Mouse (Mus musculus): ENCODE data around the gene Pafah2. TPM values are rescaled to one million over a fixed set of nuclear protein-coding genes. Genes with fewer than 3 reads are reported as not detected.

Gene Pafah2
- polyA plus RNA-seq, 1 experiment from 2014 or later, result 9.5 TPM

DNA sequence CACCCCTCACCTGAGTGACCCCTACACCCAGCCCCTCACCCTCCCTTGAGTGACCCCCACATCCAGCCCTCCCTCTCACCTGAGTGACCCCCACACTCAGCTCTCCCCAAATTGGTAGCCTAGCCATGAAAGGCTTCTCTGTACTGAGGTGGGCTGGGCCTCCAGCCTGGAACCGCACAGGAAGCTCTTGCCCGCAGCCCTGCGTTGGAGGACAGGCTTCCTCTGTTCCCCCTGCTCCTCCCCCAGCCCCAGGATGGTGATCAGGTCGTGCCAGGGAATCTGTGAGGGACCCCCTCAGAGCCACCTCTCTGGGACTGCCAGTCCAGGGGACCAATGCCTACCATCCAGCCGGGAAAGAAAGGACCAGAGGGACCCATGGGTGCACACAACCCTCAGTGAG lies 30.8 kb upstream of the Pafah2 start:
- Histone ChIP-seq H3K36me3 (ENCODE audit: control insufficient read depth, insufficient read depth, low read length) (no peaks in the 10 kb centered on the region), H3K4me2 (ENCODE audit: low read depth, severe bottlenecking) (no peak overlapping the region), H3K9ac (ENCODE audit: low read length) (no peak overlapping the region), H3K4me1 (ENCODE audit: control insufficient read depth, insufficient read depth, low read length) (peaks cover 3% of the 10 kb centered on the region; the same call in 1 of the 2 replicates), H3K27me3 (ENCODE audit: control insufficient read depth, insufficient read depth, low read length) (peaks cover 19% of the 10 kb centered on the region), H3K4me3 (ENCODE audit: low read depth, low read length) (no peak overlapping the region), H3K9me3 (ENCODE audit: control insufficient read depth, low read length) (no peaks in the 10 kb centered on the region), H3K27ac (replicated peaks; ENCODE audit: low read depth, low read length) (no peak overlapping the region)
- 48% methylated on average over 5 of the region's 5 CpGs for WGBS
- ATAC-seq (ENCODE audit: insufficient number of reproducible peaks, low FRiP score, low TSS enrichment, low read depth) (no peak), DNase-seq (ENCODE audit: low spot score) (no peak)

DNA sequence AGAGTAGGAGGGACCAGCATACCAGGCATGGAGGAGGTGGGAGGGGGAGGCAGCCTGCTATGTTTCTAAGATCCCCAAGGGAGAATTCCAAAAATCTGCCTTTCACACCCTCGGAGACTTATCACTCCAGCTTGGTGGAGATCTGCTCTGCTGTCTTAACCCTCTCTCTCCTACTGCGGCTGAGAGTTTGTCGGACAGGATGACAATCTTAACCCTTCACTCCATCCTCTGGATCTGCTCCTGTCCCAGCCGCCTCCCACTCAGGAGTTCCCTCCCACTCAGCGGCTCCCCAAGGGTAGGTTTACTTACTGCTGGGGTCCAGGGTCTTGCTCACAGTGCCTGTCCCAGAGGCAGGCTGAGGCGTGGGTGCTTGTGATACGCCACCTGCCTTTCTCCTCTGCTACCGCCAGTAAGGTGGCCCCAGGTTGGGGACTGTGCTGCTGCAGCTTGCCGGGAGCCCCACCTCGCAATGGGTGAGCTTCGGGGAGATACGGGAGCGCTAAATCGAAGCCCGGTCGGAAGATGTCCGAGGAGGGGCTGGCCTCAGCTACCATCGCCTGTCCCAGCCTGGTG lies 25.4 kb upstream of the Pafah2 start:
- ATAC-seq (ENCODE audit: insufficient number of reproducible peaks, low FRiP score, low TSS enrichment, low read depth) (no peak), DNase-seq (ENCODE audit: low spot score) (peak; percentile 41)
- H3K4me1 ChIP-seq (ENCODE audit: control insufficient read depth, insufficient read depth, low read length), result peaks cover 15% of the 10 kb centered on the region
- H3K9me3 ChIP-seq (ENCODE audit: control insufficient read depth, low read length), result no peaks in the 10 kb centered on the region
- peak overlapping the region; percentile 45 for H3K4me3 ChIP-seq (ENCODE audit: low read depth, low read length)
- H3K4me2 ChIP-seq (ENCODE audit: low read depth, severe bottlenecking), result peak overlapping the region; percentile 95
- H3K27me3 ChIP-seq (ENCODE audit: control insufficient read depth, insufficient read depth, low read length), result peaks cover 40% of the 10 kb centered on the region
- under 1% methylated on average over 18 of the region's 18 CpGs for WGBS
- H3K9ac ChIP-seq (ENCODE audit: low read length), result peak overlapping the region; percentile 34
- H3K36me3 ChIP-seq (ENCODE audit: control insufficient read depth, insufficient read depth, low read length), result no peaks in the 10 kb centered on the region
- H3K27ac ChIP-seq (replicated peaks; ENCODE audit: low read depth, low read length), result no peak overlapping the region

DNA sequence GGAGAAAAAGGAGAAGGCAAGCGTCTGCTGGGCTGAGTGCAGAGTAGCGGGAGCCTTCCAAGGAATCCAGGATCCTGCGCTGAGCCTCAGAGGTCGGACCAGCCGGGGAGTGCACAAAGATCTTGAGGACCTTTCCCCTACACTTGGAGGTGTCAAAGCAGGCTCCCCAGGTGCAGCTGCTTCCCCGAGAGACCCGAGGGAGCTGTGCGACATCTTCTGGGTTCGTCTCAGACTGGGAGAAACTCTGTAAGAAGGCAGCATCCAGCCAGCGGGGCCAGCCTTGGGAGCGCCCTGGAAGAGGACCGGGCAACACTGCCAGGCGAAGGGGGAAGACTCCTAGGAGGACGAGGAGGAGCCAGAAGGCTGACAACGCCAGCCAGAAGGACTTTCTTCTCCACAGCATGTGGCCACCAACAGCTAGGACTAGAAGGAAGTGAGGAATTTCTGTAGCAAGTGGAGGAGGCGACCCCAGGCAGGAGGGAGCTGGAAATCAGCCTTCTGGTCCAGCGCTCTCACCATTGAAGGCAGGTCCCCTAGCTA lies 24.7 kb upstream of the Pafah2 start:
- H3K4me3 ChIP-seq (ENCODE audit: low read depth, low read length), result peak overlapping the region; percentile 45

DNA sequence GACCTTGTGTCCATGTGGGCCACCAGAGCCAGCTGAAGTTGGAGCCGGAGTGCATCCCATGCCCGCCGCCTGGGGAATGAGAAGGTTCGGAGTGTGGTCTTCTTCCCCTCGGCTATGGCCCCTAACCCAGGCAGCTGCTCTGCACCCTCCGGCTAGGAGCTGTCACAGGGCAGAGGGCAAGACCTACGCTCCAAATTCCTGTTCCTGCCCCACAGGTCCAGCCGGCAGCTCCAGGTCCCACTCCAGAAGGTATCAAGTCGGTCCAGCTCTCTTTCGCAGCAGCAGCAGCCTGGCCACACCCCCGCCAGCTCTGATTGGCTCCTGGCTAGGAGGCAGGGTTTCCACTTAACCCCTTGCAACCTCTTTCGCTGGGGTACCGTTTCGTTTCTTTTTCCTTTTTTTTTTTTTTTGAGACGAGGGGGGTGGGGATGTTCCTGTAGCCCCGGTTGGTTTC lies 23.8 kb upstream of the Pafah2 start:
- H3K4me2 ChIP-seq (ENCODE audit: low read depth, severe bottlenecking), result peak overlapping the region; percentile 95
- H3K4me3 ChIP-seq (ENCODE audit: low read depth, low read length), result peak overlapping the region; percentile 45
- H3K9me3 ChIP-seq (ENCODE audit: control insufficient read depth, low read length), result no peaks in the 10 kb centered on the region
- ATAC-seq (ENCODE audit: insufficient number of reproducible peaks, low FRiP score, low TSS enrichment, low read depth), result peak; percentile 67; the same call in 1 of the 2 replicates
- H3K27ac ChIP-seq (replicated peaks; ENCODE audit: low read depth, low read length), result no peak overlapping the region
- H3K36me3 ChIP-seq (ENCODE audit: control insufficient read depth, insufficient read depth, low read length), result no peaks in the 10 kb centered on the region
- DNase-seq (ENCODE audit: low spot score), result peak; percentile 77
- peak overlapping the region; percentile 53 for H3K9ac ChIP-seq (ENCODE audit: low read length)
- H3K4me1 ChIP-seq (ENCODE audit: control insufficient read depth, insufficient read depth, low read length), result peaks cover 15% of the 10 kb centered on the region
- WGBS, result under 1% methylated on average over 16 of the region's 16 CpGs
- H3K27me3 ChIP-seq (ENCODE audit: control insufficient read depth, insufficient read depth, low read length), result peaks cover 40% of the 10 kb centered on the region

More for the DNA sequence above, 24.7 kb upstream of the Pafah2 start:
- DNase-seq (ENCODE audit: low spot score) (peak; percentile 41), ATAC-seq (ENCODE audit: insufficient number of reproducible peaks, low FRiP score, low TSS enrichment, low read depth) (no peak)
- H3K4me2 ChIP-seq (ENCODE audit: low read depth, severe bottlenecking), result peak overlapping the region; percentile 95
- H3K36me3 ChIP-seq (ENCODE audit: control insufficient read depth, insufficient read depth, low read length), result no peaks in the 10 kb centered on the region
- H3K4me1 ChIP-seq (ENCODE audit: control insufficient read depth, insufficient read depth, low read length), result peaks cover 15% of the 10 kb centered on the region
- H3K27ac ChIP-seq (replicated peaks; ENCODE audit: low read depth, low read length), result no peak overlapping the region
- H3K9ac ChIP-seq (ENCODE audit: low read length), result peak overlapping the region; percentile 34
- no peaks in the 10 kb centered on the region for H3K9me3 ChIP-seq (ENCODE audit: control insufficient read depth, low read length)
- H3K27me3 ChIP-seq (ENCODE audit: control insufficient read depth, insufficient read depth, low read length), result peaks cover 40% of the 10 kb centered on the region
- 2% methylated on average over 17 of the region's 17 CpGs for WGBS

DNA sequence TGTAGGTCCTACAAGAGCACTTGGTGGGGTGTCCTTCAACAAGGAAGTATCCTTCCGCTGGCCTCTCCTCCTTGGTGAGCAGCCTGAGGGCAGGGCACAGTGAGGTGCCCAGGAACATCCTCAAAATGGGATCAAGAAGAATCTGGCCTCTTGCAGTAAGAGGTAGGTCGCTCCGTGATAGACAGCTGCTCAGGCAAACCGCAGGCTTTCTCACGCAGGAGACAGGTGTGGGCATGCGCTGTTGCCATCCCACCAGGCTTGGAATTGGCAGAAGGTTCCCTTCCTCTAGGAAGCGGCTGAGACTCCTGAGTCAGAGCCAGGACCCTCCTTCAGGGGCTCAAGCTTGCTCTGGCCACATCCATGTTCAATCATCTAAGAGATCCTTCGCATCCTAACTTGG lies 22.8 kb upstream of the Pafah2 start:
- Histone ChIP-seq H3K36me3 (ENCODE audit: control insufficient read depth, insufficient read depth, low read length) (no peaks in the 10 kb centered on the region), H3K9me3 (ENCODE audit: control insufficient read depth, low read length) (no peaks in the 10 kb centered on the region), H3K4me2 (ENCODE audit: low read depth, severe bottlenecking) (no peak overlapping the region), H3K4me3 (ENCODE audit: low read depth, low read length) (no peak overlapping the region), H3K9ac (ENCODE audit: low read length) (no peak overlapping the region), H3K27ac (replicated peaks; ENCODE audit: low read depth, low read length) (no peak overlapping the region), H3K4me1 (ENCODE audit: control insufficient read depth, insufficient read depth, low read length) (peaks cover 15% of the 10 kb centered on the region), H3K27me3 (ENCODE audit: control insufficient read depth, insufficient read depth, low read length) (peaks cover 37% of the 10 kb centered on the region)
- WGBS, result 75% methylated on average over 8 of the region's 8 CpGs
- DNase-seq (ENCODE audit: low spot score), result no peak
- no peak for ATAC-seq (ENCODE audit: insufficient number of reproducible peaks, low FRiP score, low TSS enrichment, low read depth)

DNA sequence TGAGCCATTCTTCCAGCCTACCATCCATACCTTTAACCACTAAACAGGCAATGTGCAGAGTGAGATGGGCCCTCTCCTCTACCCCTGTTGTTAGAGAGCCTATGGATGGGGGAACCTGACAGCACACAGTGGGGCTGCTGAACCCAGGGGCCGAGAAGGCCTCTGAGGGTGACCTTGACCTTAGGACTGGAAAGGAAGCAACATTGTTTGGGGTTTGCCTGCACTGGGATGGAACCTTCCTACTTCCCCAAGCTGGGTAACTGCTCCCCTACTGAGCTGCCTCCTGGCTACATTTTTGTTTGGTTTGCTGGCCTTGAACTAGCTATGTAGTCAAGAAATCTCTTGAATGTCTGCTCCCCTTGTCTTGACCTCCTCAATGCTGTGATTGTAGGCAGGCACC lies 21.8 kb upstream of the Pafah2 start:
- no peak for ATAC-seq (ENCODE audit: insufficient number of reproducible peaks, low FRiP score, low TSS enrichment, low read depth)
- H3K27me3 ChIP-seq (ENCODE audit: control insufficient read depth, insufficient read depth, low read length), result peaks cover 30% of the 10 kb centered on the region
- 78% methylated on average over 1 of the region's 1 CpGs for WGBS

DNA sequence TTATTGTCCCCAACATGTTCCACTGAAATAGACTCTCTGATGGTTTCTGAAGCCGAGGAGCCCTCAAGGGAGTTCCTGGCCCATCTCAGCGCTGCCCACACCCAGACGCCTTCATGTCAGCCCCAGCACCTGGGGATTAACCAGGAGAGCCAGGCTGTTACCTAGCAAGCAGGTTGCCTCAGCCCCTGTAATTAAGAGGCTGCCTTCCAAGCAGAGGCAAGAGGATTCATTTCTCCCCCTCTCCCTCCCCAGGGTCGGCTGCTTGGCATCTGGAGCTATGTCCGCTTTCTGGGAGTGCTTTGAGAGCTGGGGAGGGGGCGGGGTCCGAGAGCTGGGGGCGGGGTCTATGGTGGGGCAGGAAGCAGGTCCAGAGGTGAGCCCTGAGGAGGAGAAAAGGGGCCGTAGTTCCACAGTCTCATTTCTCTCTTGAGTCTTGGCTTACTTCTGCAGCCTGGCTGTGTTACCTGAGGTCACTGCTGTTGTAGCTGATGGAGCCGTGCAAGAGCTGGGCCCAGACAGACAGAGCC lies 18.0 kb upstream of the Pafah2 start:
- DNase-seq (ENCODE audit: low spot score) (no peak), ATAC-seq (ENCODE audit: insufficient number of reproducible peaks, low FRiP score, low TSS enrichment, low read depth) (no peak)
- WGBS, result 34% methylated on average over 10 of the region's 10 CpGs
- H3K36me3 ChIP-seq (ENCODE audit: control insufficient read depth, insufficient read depth, low read length), result no peaks in the 10 kb centered on the region
- H3K27ac ChIP-seq (replicated peaks; ENCODE audit: low read depth, low read length), result no peak overlapping the region
- no peak overlapping the region for H3K4me3 ChIP-seq (ENCODE audit: low read depth, low read length)
- no peaks in the 10 kb centered on the region for H3K4me1 ChIP-seq (ENCODE audit: control insufficient read depth, insufficient read depth, low read length)
- no peak overlapping the region for H3K9ac ChIP-seq (ENCODE audit: low read length)
- no peaks in the 10 kb centered on the region for H3K27me3 ChIP-seq (ENCODE audit: control insufficient read depth, insufficient read depth, low read length)
- no peak overlapping the region for H3K4me2 ChIP-seq (ENCODE audit: low read depth, severe bottlenecking)
- H3K9me3 ChIP-seq (ENCODE audit: control insufficient read depth, low read length), result no peaks in the 10 kb centered on the region

More for the DNA sequence above, 21.8 kb upstream of the Pafah2 start:
- Histone ChIP-seq H3K9ac (ENCODE audit: low read length) (no peak overlapping the region), H3K27ac (replicated peaks; ENCODE audit: low read depth, low read length) (no peak overlapping the region), H3K4me1 (ENCODE audit: control insufficient read depth, insufficient read depth, low read length) (peaks cover 15% of the 10 kb centered on the region), H3K9me3 (ENCODE audit: control insufficient read depth, low read length) (no peaks in the 10 kb centered on the region), H3K36me3 (ENCODE audit: control insufficient read depth, insufficient read depth, low read length) (no peaks in the 10 kb centered on the region), H3K4me2 (ENCODE audit: low read depth, severe bottlenecking) (no peak overlapping the region), H3K4me3 (ENCODE audit: low read depth, low read length) (no peak overlapping the region)
- DNase-seq (ENCODE audit: low spot score), result no peak

DNA sequence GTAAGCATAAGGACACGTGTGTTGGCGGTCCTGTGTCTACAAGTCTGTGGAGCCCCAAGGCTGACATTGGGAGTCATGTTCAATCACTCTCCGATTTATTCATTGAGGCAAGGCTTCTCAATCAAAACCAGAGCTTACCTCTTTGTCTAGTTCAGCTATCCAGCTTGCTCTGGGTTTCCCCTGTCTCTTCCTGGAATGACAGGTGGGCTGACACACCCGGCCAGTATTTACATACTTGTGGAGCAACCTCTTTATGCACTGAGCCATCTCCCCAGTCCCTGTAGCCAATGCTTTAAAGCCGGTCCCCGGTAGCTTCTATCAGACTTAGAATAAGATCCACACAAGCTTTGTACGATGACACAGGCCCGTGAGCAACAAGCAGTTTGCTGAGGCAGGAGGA lies 16.6 kb upstream of the Pafah2 start:
- H3K4me3 ChIP-seq (ENCODE audit: low read depth, low read length), result no peak overlapping the region
- no peak overlapping the region for H3K4me2 ChIP-seq (ENCODE audit: low read depth, severe bottlenecking)
- DNase-seq (ENCODE audit: low spot score) (no peak), ATAC-seq (ENCODE audit: insufficient number of reproducible peaks, low FRiP score, low TSS enrichment, low read depth) (no peak)
- H3K9ac ChIP-seq (ENCODE audit: low read length), result no peak overlapping the region
- H3K4me1 ChIP-seq (ENCODE audit: control insufficient read depth, insufficient read depth, low read length), result no peaks in the 10 kb centered on the region
- no peaks in the 10 kb centered on the region for H3K36me3 ChIP-seq (ENCODE audit: control insufficient read depth, insufficient read depth, low read length)
- H3K9me3 ChIP-seq (ENCODE audit: control insufficient read depth, low read length), result no peaks in the 10 kb centered on the region
- no peak overlapping the region for H3K27ac ChIP-seq (replicated peaks; ENCODE audit: low read depth, low read length)
- no peaks in the 10 kb centered on the region for H3K27me3 ChIP-seq (ENCODE audit: control insufficient read depth, insufficient read depth, low read length)
- 88% methylated on average over 8 of the region's 8 CpGs for WGBS

Data from limb, embryonic 11.5 days (tissue).